Mouse (Mus musculus) T-cell, adult 2 months (primary cell): Measurements from ENCODE around the gene Odaph.

Experiments used
- DNase-seq: peaks from one replicate; pipeline ENCODE4 v3.0.0; 2022; ENCODE audit warnings: low spot score

The Odaph gene

GRCm38 (mm10) chr5:91989261-91989660 is 2.0 kb downstream of the Odaph start:
- DNase-seq, result no peak

GRCm38 (mm10) chr5:91991191-91991937 is 4.1 kb downstream of the Odaph start:
- no peak for DNase-seq

- no peak for DNase-seq
Measured at GRCm38 (mm10) chr5:91993061-91993460, 5.8 kb downstream of the Odaph start.

- no peak for DNase-seq
Measured at GRCm38 (mm10) chr5:91994546-91994945, 7.3 kb downstream of the Odaph start.

GRCm38 (mm10) chr5:92000770-92001169 is 13.5 kb downstream of the Odaph start:
- peak; percentile 60 for DNase-seq

GRCm38 (mm10) chr5:92003011-92003410 is 15.7 kb downstream of the Odaph start:
- peak; percentile 32 for DNase-seq

GRCm38 (mm10) chr5:92009827-92010226 is 22.6 kb downstream of the Odaph start:
- DNase-seq, result no peak

GRCm38 (mm10) chr5:92011756-92012155 is 24.5 kb downstream of the Odaph start:
- no peak for DNase-seq

GRCm38 (mm10) chr5:92019960-92020359 is 32.7 kb downstream of the Odaph start:
- DNase-seq, result no peak

GRCm38 (mm10) chr5:92042377-92043348 is 55.4 kb downstream of the Odaph start:
- peak; percentile 95 for DNase-seq

GRCm38 (mm10) chr5:92043783-92044182 is 56.5 kb downstream of the Odaph start, which contains the start of gene Cdkl2:
Cdkl2 (minus strand) TSS chr5:92043883.
- no peak for DNase-seq
